Mouse (Mus musculus): ENCODE measurements around the gene Cblc.
A peak's percentile ranks its signal among the peaks of the same experiment; 100 is the strongest.

Gene Cblc

GRCm38 (mm10) chr7:19781741-19782140 lies 14.9 kb downstream of the Cblc start:
- DNase-seq = no peak

- no peak for DNase-seq
Measured at GRCm38 (mm10) chr7:19779903-19780302, 16.7 kb downstream of the Cblc start.

GRCm38 (mm10) chr7:19778645-19779044 lies 18.0 kb downstream of the Cblc start:
- no peak for DNase-seq

GRCm38 (mm10) chr7:19777049-19777723 lies 19.4 kb downstream of the Cblc start:
- DNase-seq = no peak

DNA sequence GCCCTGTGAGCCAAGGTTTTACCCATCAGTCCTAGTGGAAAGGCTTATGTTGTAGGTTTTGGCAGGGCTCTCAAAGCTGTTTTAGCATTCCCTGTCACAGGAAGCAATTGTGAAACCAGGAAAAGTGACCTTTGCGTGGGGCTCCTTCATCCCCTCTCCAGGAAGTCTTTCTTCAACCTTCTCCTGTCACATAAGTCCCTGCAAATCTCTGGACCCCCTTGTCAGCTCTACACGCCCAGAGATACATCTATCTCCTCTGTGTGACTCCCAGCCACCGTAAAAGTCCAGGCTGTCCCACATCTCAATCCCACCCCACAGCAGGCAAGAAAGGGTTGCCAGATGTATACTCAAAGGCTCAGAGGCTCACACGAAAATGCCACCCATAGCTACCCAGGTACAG lies 24.9 kb downstream of the Cblc start:
- no peak for DNase-seq

- peak; percentile 73 to 87 for DNase-seq
Measured at GRCm38 (mm10) chr7:19770984-19771391, 25.6 kb downstream of the Cblc start, which contains the start of gene Bcam. Gene Bcam, minus strand, starts transcription at chr7:19771016.

DNA sequence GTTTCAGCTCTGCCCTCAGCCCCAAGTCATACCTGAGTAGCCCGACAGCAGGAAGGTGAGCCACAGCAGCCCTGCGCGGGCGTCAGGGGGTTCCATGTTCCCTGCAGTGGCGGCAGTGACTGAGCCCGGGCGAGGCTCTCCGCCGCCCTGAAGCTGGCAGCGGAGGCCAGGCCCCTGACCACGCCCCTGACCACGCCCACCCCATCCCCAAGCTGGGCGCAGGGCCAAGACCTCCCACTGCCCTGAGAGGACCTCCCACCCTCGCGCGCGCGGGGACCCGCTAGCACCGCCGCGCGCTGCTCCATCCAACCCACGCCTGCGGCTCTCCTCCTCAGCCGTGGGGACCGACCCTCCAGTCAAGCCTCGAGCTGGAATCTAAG lies 26.2 kb downstream of the Cblc start:
- peak; percentile 98 for DNase-seq

DNA sequence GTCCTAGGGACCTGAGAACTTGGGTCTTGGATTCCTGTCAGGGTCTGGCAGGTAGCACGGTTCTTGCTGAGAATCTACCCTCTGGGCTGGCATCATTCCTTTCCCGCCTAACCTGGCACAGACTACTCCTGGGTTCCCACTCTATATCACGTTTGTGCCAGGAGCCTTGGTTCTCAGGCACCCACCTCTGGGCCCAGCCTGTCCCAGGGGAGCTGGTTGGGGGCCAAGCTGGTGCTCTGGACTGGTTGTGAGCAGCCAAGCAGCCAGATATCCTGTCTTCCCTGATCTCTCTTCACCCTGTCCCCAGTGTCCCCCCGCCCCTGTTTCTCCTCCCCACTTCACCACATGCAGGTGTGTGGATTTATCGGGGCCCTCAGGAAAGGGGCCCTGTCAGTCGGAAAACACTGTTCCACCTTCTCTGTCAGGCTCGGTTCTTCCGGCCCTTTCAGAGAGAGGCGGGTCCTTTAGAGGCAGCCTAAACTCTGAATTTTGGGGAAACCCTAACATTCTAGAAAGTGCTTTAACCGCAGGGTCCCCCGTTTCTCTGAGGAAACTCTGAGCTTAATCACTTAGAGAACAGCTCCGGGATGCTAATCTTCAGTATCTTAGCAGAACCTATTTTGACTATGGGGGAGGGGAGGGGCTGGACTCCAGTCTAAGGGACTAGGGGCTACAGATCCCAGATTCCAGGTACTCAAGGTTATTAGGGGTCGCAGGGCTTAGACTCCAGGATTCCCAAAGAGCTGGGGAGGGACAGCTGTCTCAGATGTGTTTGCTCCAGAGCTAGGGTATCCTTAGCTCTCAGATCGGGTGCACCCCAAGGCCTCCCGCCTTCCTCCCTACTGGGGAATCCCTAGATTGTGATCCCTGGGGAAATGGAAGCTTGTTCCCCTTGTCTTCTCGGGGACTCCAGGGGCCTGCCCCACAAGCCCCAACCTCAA lies 26.9 kb downstream of the Cblc start:
- no peak for DNase-seq

- DNase-seq = peak; percentile 76 to 84
Measured at GRCm38 (mm10) chr7:19769001-19769400, 27.6 kb downstream of the Cblc start.

DNA sequence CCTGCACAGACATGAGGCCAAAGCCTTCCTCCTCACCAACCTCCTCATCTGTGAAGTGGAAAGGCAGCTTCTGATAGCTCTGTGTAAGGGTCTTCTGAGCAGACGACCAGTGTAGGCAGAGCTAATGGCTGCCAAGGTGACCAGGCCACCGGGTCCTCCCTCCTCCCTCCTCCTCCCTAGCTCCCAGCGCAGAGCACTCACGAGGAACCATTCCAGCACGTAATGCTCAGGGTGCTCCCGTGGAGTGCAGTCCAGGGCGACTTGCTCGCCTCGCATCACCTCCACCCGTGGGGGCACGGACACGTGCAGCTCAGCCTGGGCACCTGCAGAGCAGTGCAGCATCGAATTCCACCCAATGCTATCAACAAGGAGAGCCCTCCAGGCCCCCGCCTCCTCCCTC lies 28.4 kb downstream of the Cblc start:
- peak; percentile 46 to 64 for DNase-seq

DNA sequence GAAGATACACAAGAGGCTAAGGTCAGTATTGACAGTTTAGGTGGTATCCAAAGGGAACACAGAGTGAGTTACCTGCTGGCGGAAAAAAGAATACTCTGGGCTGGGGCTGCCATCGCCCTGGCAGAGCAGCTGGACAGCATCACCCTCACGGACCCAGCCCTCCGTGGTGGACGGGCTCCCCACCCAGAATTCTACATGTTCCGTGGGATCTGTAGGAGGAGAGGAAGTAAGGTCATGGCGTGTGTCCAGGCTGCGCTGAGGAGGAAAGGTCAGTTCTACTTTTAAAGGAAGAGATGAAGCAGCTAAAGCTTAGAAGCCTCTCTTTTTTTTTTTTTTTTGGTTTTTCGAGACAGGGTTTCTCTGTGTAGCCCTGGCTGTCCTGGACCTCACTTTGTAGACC lies 32.0 kb downstream of the Cblc start:
- DNase-seq = no peak

DNA sequence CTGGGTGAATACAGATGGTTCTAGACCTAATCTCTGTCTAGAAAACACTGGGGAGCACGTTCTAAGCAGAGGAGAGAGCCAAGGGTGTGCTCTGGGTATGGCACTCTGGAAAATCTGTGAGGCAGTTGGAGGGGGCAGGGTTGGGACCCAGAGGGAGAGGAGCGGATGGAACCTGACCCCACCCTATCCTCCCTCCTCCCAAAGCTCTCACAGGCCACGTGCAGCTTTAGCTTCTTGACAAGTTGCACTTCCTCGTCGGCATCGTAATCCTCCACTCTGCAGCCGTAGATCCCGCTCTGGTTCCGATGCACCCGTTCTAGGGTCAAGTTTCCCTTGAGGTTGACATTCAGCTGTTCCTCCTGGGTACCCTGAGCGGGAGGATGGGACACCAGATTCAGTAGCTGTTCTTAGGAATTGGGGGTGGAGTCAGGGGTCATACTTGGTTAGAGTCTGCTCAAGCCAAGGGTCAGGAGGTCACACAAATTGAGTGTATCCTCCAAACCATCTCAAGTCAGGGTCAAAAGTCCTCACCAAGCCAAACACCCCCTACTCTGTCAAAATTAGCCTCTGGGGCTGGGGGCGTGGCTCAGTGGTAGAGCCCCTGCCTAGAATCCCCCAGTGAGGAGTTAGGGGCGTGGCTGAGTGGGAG lies 32.7 kb downstream of the Cblc start:
- DNase-seq = peak in 1 of 2 experiments; percentile 27

GRCm38 (mm10) chr7:19762283-19762682 lies 34.3 kb downstream of the Cblc start:
- DNase-seq = peak; percentile 41 to 62

DNA sequence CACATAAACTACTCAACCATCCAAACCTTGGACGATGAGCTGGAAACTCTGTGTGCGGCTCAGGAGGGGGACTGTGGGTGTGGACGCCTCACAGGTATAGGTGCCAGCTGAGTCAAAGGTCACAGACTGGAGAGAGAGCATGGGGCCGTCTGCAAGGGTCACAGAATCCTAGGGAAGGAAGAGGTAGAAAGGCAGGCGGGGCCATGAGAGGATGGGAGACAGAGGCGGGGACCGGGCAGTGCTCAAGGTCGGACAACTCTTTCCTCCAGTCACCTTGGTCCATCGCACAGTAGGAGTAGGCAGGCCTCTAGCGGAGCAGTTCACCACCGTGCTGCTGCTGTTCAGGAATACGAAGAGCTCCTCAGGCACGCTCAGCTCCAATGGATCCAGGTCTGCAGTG lies 36.6 kb downstream of the Cblc start:
- no peak for DNase-seq

DNA sequence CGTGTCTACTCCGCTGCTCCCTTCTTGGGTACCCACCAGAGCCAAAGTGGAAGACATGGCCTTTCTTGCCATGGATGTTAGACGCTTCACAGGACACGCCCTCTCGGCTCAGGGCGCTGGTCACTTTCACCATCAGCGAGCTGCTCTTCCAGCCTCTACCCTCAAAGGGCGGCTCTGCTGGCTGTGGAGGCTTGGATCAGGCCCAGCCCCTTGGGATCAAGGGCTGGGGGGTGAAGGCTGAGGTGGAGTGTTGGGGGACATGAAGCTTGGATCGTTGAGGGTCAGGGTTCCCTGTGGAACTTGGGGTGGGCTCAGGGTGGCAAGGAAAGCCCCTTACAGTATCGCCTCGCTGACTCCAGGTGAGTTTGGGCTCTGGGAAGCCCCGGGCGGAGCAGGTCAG lies 38.0 kb downstream of the Cblc start:
- DNase-seq = no peak

- DNase-seq = peak; percentile 73 to 82
Measured at GRCm38 (mm10) chr7:19755851-19756786, 40.5 kb downstream of the Cblc start.

DNA sequence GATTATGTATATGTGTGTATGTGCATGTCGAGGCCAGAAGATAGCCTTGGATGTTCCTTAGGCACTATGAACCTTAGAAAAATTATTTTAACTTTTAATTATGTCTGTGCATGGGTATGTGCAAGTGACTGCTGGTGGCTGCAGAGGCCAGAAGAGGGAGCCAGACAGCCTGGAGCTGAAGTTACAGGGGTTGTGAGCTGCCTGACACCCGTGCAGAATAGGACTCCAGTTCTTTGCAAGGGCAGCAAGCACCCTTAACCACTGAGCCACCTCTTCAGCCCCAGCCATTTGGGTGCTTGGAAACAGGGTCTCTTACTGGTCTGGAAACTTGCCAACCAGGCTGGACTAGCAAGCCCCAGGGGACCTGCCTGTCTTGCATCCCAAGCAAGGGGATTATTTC lies 41.6 kb downstream of the Cblc start:
- peak in 1 of 2 experiments; percentile 44 for DNase-seq

- no peak for DNase-seq
Measured at GRCm38 (mm10) chr7:19754065-19754464, 42.5 kb downstream of the Cblc start.

GRCm38 (mm10) chr7:19753587-19753986 lies 43.0 kb downstream of the Cblc start:
- peak; percentile 51 to 68 for DNase-seq

DNA sequence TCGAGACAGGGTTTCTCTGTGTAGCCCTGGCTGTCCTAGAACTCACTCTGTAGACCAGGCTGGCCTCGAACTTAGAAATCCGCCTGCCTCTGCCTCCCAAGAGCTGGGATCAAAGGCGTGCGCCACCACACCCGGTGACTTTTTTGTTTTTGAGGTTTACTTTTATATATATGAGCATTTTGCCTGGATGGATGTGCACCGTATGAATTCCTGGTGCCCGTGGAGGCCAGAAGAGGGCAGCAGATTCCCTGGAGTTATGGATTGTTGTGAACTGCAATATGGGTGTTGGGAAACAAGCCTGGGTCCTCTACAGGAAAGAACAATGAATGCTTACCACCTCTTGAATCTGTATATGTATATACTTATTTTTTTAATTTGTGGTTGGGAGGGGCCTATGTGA lies 44.0 kb downstream of the Cblc start:
- DNase-seq = peak in 1 of 2 experiments; percentile 45

DNA sequence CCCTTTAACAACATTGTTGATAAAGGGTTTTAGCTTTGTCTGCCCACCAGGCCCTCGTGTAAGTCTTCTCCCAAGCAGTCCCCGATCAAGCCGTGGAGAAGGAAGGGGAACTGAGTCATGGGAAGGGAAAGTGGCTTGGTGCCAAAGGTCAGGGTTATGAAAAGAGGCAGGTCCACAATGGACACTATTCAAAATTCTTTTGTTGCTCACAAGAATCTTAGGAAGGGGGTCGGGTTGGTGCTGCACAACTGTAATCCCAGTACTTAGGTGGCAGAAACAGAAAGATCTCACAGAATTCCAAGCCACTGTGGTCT lies 45.6 kb downstream of the Cblc start:
- DNase-seq = no peak

Data from kidney, postnatal 4 days (tissue).